Mouse (Mus musculus): ENCODE measurements around the gene Pkp4. TPM values are rescaled to one million over a fixed set of nuclear protein-coding genes. Genes with fewer than 3 reads are reported as not detected.

The Pkp4 gene
- polyA plus RNA-seq, 1 experiment, result 93.0 TPM

- TF ChIP-seq GATA1 (IDR thresholded peaks at IDR 0.05; ENCODE audit: low read length), result no peak
Observed at GRCm38 (mm10) chr2:59266428-59266827, 105.8 kb downstream of the Pkp4 start.

- no peak for TF ChIP-seq GATA1 (IDR thresholded peaks at IDR 0.05; ENCODE audit: low read length)
Observed at GRCm38 (mm10) chr2:59271835-59272234, 111.2 kb downstream of the Pkp4 start.

DNA sequence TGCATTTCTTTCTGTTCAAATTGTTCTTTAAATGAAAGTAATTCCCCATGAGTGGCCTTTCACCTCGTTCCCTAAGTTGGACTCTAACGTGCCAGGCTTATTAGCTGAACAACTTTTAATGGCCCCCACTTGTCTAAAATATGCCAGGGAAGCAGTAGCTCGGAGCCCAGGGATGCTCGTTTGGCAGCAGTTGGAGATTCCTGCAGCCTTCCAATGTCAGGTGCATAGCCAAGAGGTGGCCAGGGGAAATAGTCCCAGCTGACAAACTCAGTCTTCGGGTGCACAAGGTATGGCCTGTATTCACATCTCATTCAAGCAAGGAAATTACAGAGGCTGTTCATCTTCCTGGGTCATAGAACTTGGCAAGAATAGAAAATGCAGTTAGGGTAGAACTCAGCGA, 112.1 kb downstream of the Pkp4 start:
- no peak for TF ChIP-seq GATA1 (IDR thresholded peaks at IDR 0.05; ENCODE audit: low read length)

DNA sequence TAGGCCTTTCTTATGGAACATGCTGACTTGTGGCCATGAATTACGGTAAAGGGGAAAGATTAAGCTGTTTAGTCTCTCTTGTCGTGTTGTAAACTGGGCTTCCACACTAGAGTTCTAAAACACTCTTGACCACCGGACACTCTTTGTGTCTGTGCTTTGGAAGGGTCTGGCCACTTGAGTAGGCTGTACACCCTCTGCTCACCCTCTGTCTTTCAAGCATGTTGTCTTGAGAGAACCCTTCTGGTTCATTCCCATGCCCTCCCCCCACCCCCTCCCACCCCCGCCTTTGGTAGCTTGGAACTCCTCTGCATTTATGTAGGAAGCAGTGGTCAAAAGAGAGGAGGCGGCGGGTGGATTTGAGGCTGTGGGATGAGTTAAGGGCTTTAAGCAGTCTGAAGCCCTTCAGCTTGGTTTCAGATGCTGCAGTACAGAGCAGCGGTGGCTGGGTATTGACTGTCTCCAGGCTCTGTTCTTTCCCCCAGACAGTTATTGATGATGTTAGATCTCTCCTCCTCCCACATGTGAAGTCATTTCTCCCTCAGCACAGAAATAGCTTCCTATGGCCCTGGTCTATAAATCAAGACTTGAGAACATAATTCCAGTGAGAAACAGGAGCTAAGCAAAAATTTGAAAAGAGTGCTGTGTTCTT, 120.4 kb downstream of the Pkp4 start:
- no peak for TF ChIP-seq GATA1 (IDR thresholded peaks at IDR 0.05; ENCODE audit: low read length)

DNA sequence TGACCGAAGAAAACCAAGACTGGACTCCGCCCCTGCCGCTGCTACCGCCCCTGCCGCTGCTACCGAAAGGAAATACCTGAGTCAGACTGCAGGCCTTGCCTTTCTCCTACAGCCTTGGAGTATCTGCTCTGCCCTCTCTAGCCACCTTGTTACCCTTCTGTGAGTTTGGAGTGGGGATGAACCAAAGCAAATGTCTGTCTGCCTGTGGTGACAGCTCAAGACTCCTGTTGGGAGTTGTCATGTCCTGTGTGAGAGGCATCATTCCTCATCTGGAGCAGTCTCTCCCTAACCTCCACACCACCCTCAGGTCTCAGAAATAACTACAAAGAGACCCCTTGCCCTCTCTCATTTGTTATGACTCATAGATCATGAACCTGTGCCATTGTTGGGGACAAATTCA, 122.3 kb downstream of the Pkp4 start:
- no peak for TF ChIP-seq GATA1 (IDR thresholded peaks at IDR 0.05; ENCODE audit: low read length)

DNA sequence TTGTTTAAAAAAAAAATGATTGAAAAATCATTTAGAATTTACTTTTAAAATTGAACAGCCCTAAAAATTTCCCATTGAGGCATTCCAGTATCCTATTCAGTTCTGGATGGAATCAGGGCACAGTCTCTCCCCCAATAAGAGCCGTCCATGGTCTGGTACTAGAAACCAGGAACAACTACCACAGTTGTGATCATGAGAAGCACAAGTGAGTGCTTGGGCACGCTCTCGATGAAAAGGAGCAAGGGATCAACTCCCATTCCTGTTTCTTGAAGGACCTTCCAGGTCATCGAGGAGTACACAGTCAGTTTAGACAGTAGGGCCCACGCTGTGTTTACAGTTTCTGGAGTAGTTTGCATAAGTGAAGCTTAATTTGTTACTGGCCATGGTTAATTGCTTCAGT, 123.6 kb downstream of the Pkp4 start:
- TF ChIP-seq GATA1 (IDR thresholded peaks at IDR 0.05; ENCODE audit: low read length), result no peak

DNA sequence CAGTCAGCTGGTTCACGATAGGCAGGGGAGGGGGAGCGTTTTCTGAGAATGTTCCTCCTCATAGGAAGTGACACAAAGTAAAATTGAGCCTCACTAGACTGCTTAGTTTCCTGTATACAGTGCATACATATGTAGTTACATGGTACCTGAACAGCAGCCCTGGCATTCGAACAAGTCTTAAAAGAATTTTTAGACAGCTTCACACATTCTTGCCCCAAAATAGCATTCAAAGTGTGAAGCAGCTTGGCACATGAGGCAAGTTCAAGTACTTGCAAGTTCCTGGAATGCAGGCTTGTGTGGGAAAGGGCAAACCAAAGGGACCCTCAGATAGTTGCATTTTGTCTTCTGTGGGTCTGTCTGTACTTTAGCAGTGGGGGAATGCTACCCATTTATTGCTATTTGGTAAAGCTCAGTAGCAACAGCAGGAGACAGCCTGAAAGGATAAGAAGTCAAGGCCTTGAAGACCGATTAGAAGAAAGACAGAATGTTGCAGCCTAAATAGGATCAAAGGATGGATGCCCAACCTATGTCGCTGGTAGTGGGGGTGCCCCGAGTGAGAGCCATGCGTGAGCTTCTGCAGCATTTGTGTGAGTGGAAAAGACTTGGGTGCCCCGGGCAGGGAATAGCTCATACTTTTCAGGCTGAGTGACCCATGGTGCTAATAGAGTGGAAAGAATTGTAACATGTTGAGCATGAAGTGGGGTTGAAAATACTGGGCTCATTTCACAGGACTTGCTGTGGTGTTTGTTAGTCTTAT, 124.3 kb downstream of the Pkp4 start:
- no peak for TF ChIP-seq GATA1 (IDR thresholded peaks at IDR 0.05; ENCODE audit: low read length)

DNA sequence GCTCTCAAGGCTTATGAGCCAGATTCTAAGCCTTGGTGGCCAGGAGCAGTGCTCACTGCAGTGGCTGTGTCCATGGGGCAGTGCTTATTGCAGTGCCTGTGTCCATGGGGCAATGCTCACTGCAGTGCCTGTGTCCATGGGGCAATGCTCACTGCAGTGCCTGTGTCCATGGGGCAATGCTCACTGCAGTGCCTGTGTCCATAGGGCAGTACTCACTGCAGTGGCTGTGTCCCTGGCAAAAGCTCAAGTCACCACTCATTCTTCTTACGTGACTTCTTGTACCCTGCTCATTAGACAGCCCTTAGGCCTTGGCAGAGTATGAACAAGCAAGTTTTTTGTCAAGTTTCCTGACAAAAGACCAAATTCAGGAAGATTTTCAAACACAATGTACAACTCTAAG, 124.9 kb downstream of the Pkp4 start:
- TF ChIP-seq GATA1 (IDR thresholded peaks at IDR 0.05; ENCODE audit: low read length), result no peak

- no peak for TF ChIP-seq GATA1 (IDR thresholded peaks at IDR 0.05; ENCODE audit: low read length)
Observed at GRCm38 (mm10) chr2:59286247-59286646, 125.6 kb downstream of the Pkp4 start.

- no peak for TF ChIP-seq GATA1 (IDR thresholded peaks at IDR 0.05; ENCODE audit: low read length)
Observed at GRCm38 (mm10) chr2:59287630-59288029, 127.0 kb downstream of the Pkp4 start.

DNA sequence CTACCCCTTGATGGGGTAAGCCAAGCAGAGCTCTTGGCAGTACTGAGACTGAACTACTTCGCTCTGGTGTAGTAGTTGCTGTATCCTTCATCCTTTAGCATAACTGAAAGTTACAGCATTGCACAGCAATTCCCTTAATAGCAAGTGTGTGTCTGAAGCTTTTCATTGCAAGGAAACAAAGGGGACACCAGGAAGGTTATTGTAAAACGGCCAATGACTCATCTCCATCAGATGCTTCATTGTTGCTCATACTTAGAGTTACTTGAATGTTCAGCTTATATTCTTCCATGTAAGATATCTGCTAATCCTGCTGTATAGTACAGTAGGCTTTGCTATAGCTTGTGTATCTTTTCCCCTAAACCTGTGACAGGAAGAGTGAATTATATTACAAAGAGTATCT, 128.8 kb downstream of the Pkp4 start:
- TF ChIP-seq GATA1 (IDR thresholded peaks at IDR 0.05; ENCODE audit: low read length), result no peak

GRCm38 (mm10) chr2:59290391-59290790, 129.7 kb downstream of the Pkp4 start:
- no peak for TF ChIP-seq GATA1 (IDR thresholded peaks at IDR 0.05; ENCODE audit: low read length)

- no peak for TF ChIP-seq GATA1 (IDR thresholded peaks at IDR 0.05; ENCODE audit: low read length)
Observed at GRCm38 (mm10) chr2:59299831-59300230, 139.2 kb downstream of the Pkp4 start.

GRCm38 (mm10) chr2:59301671-59302070, 141.0 kb downstream of the Pkp4 start:
- no peak for TF ChIP-seq GATA1 (IDR thresholded peaks at IDR 0.05; ENCODE audit: low read length)

- TF ChIP-seq GATA1 (IDR thresholded peaks at IDR 0.05; ENCODE audit: low read length), result no peak
Observed at GRCm38 (mm10) chr2:59302430-59302829, 141.8 kb downstream of the Pkp4 start.

DNA sequence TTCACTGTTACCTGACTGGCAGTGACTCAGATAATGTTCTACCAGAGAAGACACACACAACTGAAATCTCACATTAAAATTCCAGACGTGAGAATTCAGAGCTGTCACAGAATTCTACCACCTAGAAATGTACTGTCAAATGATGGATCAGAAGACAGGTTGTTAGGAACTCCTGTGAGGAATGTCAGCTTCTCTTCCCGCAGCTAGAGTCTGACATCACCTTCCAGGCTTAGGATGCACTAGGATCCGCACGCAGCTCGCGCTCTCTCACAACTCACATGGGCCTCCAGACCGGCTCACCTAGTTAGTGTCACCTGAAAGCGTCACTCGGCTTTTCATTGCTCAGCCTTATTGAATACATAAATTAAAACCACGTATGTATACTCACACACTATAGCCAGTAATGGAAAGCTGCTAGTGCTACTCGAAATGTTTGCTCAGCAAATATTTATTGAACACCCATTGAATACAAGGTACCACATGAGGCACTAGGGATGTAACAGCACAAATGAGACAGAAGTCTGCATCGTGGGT, 142.9 kb downstream of the Pkp4 start:
- no peak for TF ChIP-seq GATA1 (IDR thresholded peaks at IDR 0.05; ENCODE audit: low read length)

- no peak for TF ChIP-seq GATA1 (IDR thresholded peaks at IDR 0.05; ENCODE audit: low read length)
Observed at GRCm38 (mm10) chr2:59307302-59307701, 146.7 kb downstream of the Pkp4 start.

All from G1E-ER4 (cell line).